Mouse (Mus musculus) ES-Bruce4 (cell line): ENCODE measurements at regions not wholly inside any gene's neighbourhood (a gene's known extent, or its start where the extent isn't known, plus 50 kb on each side); places are given as distances from the start of the nearest gene placed in this dataset.

ENCODE experiments used
- H3K27ac ChIP-seq: 2 replicates; pipeline ENCODE4 v1.5.1; 2012; ENCODE audit warnings: low read length, inconsistent platforms; ENCODE audit not compliant: insufficient read depth
- H3K27me3 ChIP-seq: 2 replicates; pipeline ENCODE4 v1.6.1; 2012; ENCODE audit warnings: mild to moderate bottlenecking, low read length, inconsistent platforms; ENCODE audit not compliant: control insufficient read depth, poor library complexity, insufficient read depth, severe bottlenecking
- H3K36me3 ChIP-seq: 2 replicates; pipeline ENCODE4 v1.6.1; 2012; ENCODE audit warnings: inconsistent platforms, mild to moderate bottlenecking, low read length, moderate library complexity; ENCODE audit not compliant: control insufficient read depth, poor library complexity, insufficient read depth, severe bottlenecking
- H3K4me1 ChIP-seq: one replicate; pipeline ENCODE4 v1.8.1; 2011; ENCODE audit warnings: low read length; ENCODE audit not compliant: control insufficient read depth, insufficient read depth
- H3K4me3 ChIP-seq: 2 replicates; pipeline ENCODE4 v1.5.1; 2011; ENCODE audit warnings: low read depth, mild to moderate bottlenecking, low read length
- H3K9ac ChIP-seq: 2 replicates; pipeline ENCODE4 v1.6.1; 2012; ENCODE audit warnings: low read depth, mild to moderate bottlenecking, inconsistent platforms; ENCODE audit not compliant: poor library complexity, severe bottlenecking
- H3K9me3 ChIP-seq: replicated peaks from 2 replicates; pipeline ENCODE4 v1.6.1; 2012; ENCODE audit warnings: mild to moderate bottlenecking, low read length, inconsistent platforms; ENCODE audit not compliant: control insufficient read depth, poor library complexity, insufficient read depth, severe bottlenecking
- CTCF ChIP-seq: IDR thresholded peaks from one replicate; pipeline ENCODE4 v1.8.1; 2011; ENCODE audit warnings: low read depth, low read length
- EP300 ChIP-seq: IDR thresholded peaks from 2 replicates; pipeline ENCODE4 v1.6.1; 2011; ENCODE audit warnings: low read depth, low read length; ENCODE audit not compliant: insufficient read depth
- POLR2A ChIP-seq: IDR thresholded peaks from one replicate; pipeline ENCODE4 v1.8.1; 2011; ENCODE audit warnings: low read length; ENCODE audit not compliant: insufficient read depth

- Histone ChIP-seq H3K36me3 (no peaks in the 10 kb centered on the region), H3K27me3 (peaks cover 1% of the 10 kb centered on the region; the same call in 1 of the 2 replicates), H3K9ac (no peak overlapping the region), H3K9me3 (no peaks in the 10 kb centered on the region), H3K4me3 (no peak overlapping the region), H3K27ac (no peak overlapping the region), H3K4me1 (no peaks in the 10 kb centered on the region)
- no peak for TF ChIP-seq POLR2A
- no peak for TF ChIP-seq EP300
- no peak for TF ChIP-seq CTCF
Measured at GRCm38 (mm10) chr12:74448248-74448647, 132.1 kb upstream of the Gm11042 start.

- Histone ChIP-seq H3K9me3 (no peaks in the 10 kb centered on the region), H3K9ac (no peak overlapping the region), H3K36me3 (no peaks in the 10 kb centered on the region), H3K27me3 (no peaks in the 10 kb centered on the region; the same call in 1 of the 2 replicates), H3K27ac (no peak overlapping the region), H3K4me3 (no peak overlapping the region), H3K4me1 (no peaks in the 10 kb centered on the region)
- TF ChIP-seq CTCF (no peak), POLR2A (no peak), EP300 (no peak)
Measured at GRCm38 (mm10) chr12:74434874-74435273, 118.7 kb upstream of the Gm11042 start.

- H3K36me3 ChIP-seq: no peaks in the 10 kb centered on the region
- no peak overlapping the region for H3K9ac ChIP-seq
- H3K9me3 ChIP-seq: no peaks in the 10 kb centered on the region
- no peak overlapping the region for H3K27ac ChIP-seq
- no peak overlapping the region for H3K4me3 ChIP-seq
- no peaks in the 10 kb centered on the region for H3K27me3 ChIP-seq
- no peaks in the 10 kb centered on the region for H3K4me1 ChIP-seq
- TF ChIP-seq CTCF: no peak
- no peak for TF ChIP-seq POLR2A
- no peak for TF ChIP-seq EP300
Measured at GRCm38 (mm10) chr12:74414738-74415137, 98.5 kb upstream of the Gm11042 start.

GRCm38 (mm10) chr12:74410511-74410910, 94.3 kb upstream of the Gm11042 start:
- H3K4me1 ChIP-seq: no peaks in the 10 kb centered on the region
- no peak for TF ChIP-seq POLR2A
- no peak for TF ChIP-seq EP300
- TF ChIP-seq CTCF: no peak
- H3K27me3 ChIP-seq: no peaks in the 10 kb centered on the region
- no peaks in the 10 kb centered on the region for H3K9me3 ChIP-seq
- no peak overlapping the region for H3K9ac ChIP-seq
- H3K36me3 ChIP-seq: no peaks in the 10 kb centered on the region
- H3K27ac ChIP-seq: no peak overlapping the region
- H3K4me3 ChIP-seq: no peak overlapping the region

- H3K9me3 ChIP-seq: no peaks in the 10 kb centered on the region
- H3K36me3 ChIP-seq: no peaks in the 10 kb centered on the region
- no peaks in the 10 kb centered on the region for H3K27me3 ChIP-seq
- TF ChIP-seq CTCF (no peak), POLR2A (no peak), EP300 (no peak)
- H3K27ac ChIP-seq: no peak overlapping the region
- H3K4me1 ChIP-seq: no peaks in the 10 kb centered on the region
- no peak overlapping the region for H3K4me3 ChIP-seq
- H3K9ac ChIP-seq: no peak overlapping the region
Measured at GRCm38 (mm10) chr12:74407591-74408095, 91.4 kb upstream of the Gm11042 start.

GRCm38 (mm10) chr12:74389811-74390210, 73.6 kb upstream of the Gm11042 start:
- Histone ChIP-seq H3K36me3 (no peaks in the 10 kb centered on the region), H3K4me1 (no peaks in the 10 kb centered on the region), H3K4me3 (no peak overlapping the region), H3K9me3 (no peaks in the 10 kb centered on the region), H3K9ac (no peak overlapping the region), H3K27me3 (no peaks in the 10 kb centered on the region), H3K27ac (no peak overlapping the region)
- TF ChIP-seq EP300 (no peak), POLR2A (no peak), CTCF (no peak)
